Mouse (Mus musculus) central nervous system, embryonic 14 days (tissue): ENCODE measurements around the gene Marveld2. TPM values are rescaled to one million over a fixed set of nuclear protein-coding genes. Genes with fewer than 3 reads are reported as not detected.

Experiments
- polyA plus RNA-seq: library from polyadenylated mRNA; depleted of rRNA; stranded (reverse); fragments of >200 nt; gene quantifications from 2 replicates; pipeline ENCODE4 v1.2.3, GENCODE M21; 2012; rRNA removed

The Marveld2 gene
- 1.8 and 2.8 TPM in 2 replicates for polyA plus RNA-seq

DNA sequence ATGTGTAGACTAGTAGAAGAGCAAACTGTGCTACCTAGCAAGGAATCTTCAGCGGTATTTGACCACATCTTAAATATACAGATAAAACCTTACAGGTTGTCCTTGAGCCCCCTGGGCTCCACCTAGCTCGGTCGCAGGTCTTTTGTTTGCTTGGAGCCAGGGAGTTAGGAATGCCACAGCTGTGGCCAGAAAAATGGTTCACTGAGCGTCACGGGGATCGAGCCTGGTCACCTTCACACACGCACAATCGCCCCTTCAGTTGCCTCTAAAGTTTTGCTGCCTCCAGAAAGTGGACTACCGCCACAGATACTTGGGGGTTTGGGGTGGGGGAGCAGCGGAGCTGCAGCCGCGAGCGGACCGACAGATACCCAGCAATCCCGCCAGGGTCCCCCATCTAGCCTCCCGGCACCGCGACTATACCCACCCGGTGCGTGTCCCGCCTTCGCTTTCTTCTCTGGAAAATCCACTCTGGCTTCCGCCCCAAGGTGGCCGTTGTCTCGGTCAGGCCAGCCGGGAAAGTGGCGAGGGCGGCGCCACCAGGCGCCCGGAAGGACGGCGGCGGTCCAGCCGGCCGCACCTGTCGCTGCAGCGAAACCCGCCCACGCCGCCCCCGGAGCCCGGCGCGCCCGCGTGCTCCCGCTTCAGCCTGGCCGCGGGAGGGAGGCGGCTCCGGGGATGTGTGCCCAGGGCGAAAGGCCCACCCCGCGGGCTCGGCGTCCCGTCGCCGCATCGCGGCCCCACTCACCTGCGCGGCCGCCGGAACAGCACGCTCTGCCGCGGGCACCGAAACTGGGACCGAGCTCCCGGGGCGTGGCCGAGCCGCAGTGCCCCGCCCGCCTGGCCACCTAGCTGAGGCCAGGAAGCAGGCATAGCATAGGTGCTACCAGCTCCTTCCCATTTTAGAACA, at the start of gene Marveld2:
Gene Marveld2 (minus strand): TSS at position 791 of the 907 bp plus-strand sequence.

GRCm38 (mm10) chr13:100651439-100652186, 34.8 kb upstream of the Marveld2 start, which contains the start of gene Taf9:
Gene Taf9 (plus strand): TSS chr13:100651579.

GRCm38 (mm10) chr13:100650550-100651438, 34.0 kb upstream of the Marveld2 start, which contains the start of the genes Ak6 and Rad17:
Gene Ak6 (plus strand): TSS chr13:100650979.
Gene Rad17 (minus strand): TSS chr13:100651051.

DNA sequence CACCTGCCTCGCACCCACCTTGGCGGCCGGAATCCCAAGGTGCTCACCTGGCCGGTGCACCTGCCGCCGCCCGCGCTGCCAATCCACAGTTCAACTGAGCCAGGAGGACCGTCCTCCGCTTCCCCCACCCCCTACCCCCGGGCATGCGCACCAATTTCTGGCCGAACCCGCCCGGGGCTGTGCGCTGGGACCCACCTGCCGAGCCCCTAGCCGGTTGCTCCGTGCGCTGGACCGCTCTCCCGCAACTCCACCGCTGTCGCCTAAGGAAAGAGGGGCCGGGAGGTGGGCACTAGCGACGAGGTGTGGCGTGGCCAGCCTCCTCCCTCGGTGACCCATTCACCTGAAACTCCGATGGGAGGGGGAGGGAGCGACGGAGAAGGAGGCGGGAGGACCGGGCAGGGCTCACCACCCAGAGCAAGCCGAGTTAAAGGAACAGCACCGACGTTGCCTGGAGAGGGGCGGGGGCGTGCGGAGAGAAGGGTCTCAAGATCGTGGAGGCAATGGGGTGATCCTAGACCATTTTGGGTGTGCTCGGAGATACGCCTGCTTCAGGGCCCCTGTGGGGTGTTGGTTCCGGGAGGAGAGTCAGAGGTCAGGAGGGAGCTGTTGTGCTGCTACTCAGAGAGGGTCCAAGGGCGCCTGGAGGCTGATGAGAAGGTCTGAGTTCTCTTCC, 64.3 kb downstream of the Marveld2 start, which contains the start of gene Ocln:
Gene Ocln (minus strand): TSS at position 350 of the 673 bp plus-strand sequence.

Other genes starting within 250 kb of the Marveld2 start
- 0.05 TPM in 2 replicates for gene Naip1, start 164.1 kb downstream of the Marveld2 start, polyA plus RNA-seq
- 79.0 and 81.0 TPM in 2 replicates for gene Gtf2h2, start 124.4 kb downstream of the Marveld2 start, polyA plus RNA-seq
- gene Ocln, start 64.3 kb downstream of the Marveld2 start, polyA plus RNA-seq = 2.8 TPM in 2 replicates
- 252 and 281 TPM in 2 replicates for gene Ak6, start 34.0 kb upstream of the Marveld2 start, polyA plus RNA-seq
- 15.8 and 18.6 TPM in 2 replicates for gene Rad17, start 34.1 kb upstream of the Marveld2 start, polyA plus RNA-seq
- gene Taf9, start 34.6 kb upstream of the Marveld2 start, polyA plus RNA-seq = 28.4 and 28.7 TPM in 2 replicates
- 1.3 and 1.6 TPM in 2 replicates for gene Ccdc125, start 52.7 kb upstream of the Marveld2 start, polyA plus RNA-seq
- gene Cdk7, start 114.0 kb upstream of the Marveld2 start, polyA plus RNA-seq = 33.1 and 34.7 TPM in 2 replicates
- 63.1 and 63.6 TPM in 2 replicates for gene Mrps36, start 127.7 kb upstream of the Marveld2 start, polyA plus RNA-seq
- 14.4 and 14.5 TPM in 2 replicates for gene Cenph, start 158.9 kb upstream of the Marveld2 start, polyA plus RNA-seq
- gene Ccnb1, start 169.6 kb upstream of the Marveld2 start, polyA plus RNA-seq = 72.6 and 104 TPM in 2 replicates
- 40.3 and 44.6 TPM in 2 replicates for gene Slc30a5, start 216.5 kb upstream of the Marveld2 start, polyA plus RNA-seq